Mouse (Mus musculus): ENCODE measurements around the gene Slc23a3. TPM values are rescaled to one million over a fixed set of nuclear protein-coding genes. Genes with fewer than 3 reads are reported as not detected.
A peak's percentile ranks its signal among the peaks of the same experiment; 100 is the strongest.

Slc23a3 gene
- polyA plus RNA-seq, 1 experiment from 2014 or later: 1.1 TPM

DNA sequence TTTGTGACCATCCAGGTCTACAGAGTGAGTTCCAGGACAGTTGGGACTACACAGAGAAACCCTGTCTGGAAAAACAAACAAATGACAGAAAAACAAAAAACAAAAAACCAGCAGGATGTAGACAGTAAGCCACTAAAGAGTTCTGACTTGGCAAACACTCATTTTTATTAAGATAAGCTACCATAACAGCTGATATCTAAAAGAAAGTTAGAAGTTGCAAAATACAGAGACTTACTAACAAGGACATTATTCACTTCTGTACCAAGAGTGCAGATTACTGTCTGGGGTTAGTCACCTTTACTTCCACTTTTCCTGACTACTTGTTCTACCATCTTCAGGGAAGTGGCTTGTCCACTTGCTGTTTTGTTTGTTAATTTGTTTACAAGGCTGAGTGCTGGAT, 25.3 kb upstream of the Slc23a3 start:
- no peak overlapping the region for H3K4me3 ChIP-seq
- H3K27me3 ChIP-seq (replicated peaks): no peaks in the 10 kb centered on the region
- no peak for ATAC-seq
- no peak overlapping the region for H3K4me2 ChIP-seq
- peaks cover 50% of the 10 kb centered on the region for H3K4me1 ChIP-seq
- H3K9me3 ChIP-seq (replicated peaks): no peaks in the 10 kb centered on the region
- H3K36me3 ChIP-seq: no peaks in the 10 kb centered on the region
- H3K9ac ChIP-seq: peak overlapping the region; percentile 50; the same call in 1 of the 2 replicates
- H3K27ac ChIP-seq: peak overlapping the region; percentile 93

- Histone ChIP-seq H3K4me1 (peaks cover 44% of the 10 kb centered on the region), H3K4me2 (no peak overlapping the region), H3K27me3 (replicated peaks) (no peaks in the 10 kb centered on the region), H3K9me3 (replicated peaks) (no peaks in the 10 kb centered on the region), H3K4me3 (no peak overlapping the region), H3K9ac (no peak overlapping the region), H3K27ac (no peak overlapping the region), H3K36me3 (no peaks in the 10 kb centered on the region)
- WGBS (ENCODE audit: insufficient replicate concordance): 30% methylated on average over 3 of the region's 3 CpGs
- no peak for ATAC-seq
Measured at GRCm38 (mm10) chr1:75155837-75156236, 22.1 kb upstream of the Slc23a3 start.

GRCm38 (mm10) chr1:75148727-75149126, 15.0 kb upstream of the Slc23a3 start:
- ATAC-seq: no peak
- H3K9me3 ChIP-seq (replicated peaks): no peaks in the 10 kb centered on the region
- peaks cover 43% of the 10 kb centered on the region for H3K4me1 ChIP-seq
- H3K27ac ChIP-seq: no peak overlapping the region
- H3K4me3 ChIP-seq: no peak overlapping the region
- no peak overlapping the region for H3K4me2 ChIP-seq
- 86% methylated on average over 4 of the region's 4 CpGs for WGBS (ENCODE audit: insufficient replicate concordance)
- H3K9ac ChIP-seq: no peak overlapping the region
- no peaks in the 10 kb centered on the region for H3K27me3 ChIP-seq (replicated peaks)
- H3K36me3 ChIP-seq: peaks cover 65% of the 10 kb centered on the region

DNA sequence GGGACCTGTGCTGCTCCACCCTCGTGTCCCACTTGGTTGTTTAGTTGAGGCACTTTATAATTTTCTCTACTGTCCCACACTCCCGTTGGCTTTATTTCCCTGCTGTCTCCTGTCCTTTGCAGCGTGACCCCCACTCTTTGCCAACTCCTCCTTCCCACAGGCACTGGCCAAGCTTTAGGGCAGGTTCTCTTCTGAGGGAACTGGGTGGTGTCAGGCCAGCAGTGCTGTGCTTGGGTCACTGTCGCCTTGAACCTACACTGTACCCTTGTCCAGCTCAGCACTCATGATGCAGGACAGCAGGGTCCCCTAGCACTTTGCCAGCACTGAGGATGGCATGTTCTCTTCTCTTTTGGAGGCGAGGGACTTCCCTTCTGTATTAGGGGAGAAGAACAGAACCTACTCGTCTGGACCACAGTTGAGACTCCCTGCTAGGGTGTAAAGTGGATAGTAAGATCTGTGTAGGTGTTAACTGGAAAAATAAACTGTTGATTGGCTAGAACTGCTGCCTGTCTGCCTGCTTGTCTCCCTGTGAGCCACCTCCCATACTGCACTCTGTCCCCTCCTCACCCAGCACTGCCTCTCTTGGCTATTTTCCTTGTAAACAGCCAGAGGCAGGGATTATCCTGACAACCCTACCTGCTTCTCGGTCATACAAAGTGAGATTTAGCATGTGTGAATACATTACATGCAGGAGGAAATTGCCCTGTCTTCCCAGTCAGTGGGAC, 13.9 kb upstream of the Slc23a3 start:
- no peak for ATAC-seq
- Histone ChIP-seq H3K4me1 (peaks cover 45% of the 10 kb centered on the region), H3K27ac (peak overlapping the region; percentile 99), H3K4me3 (no peak overlapping the region), H3K4me2 (0 out of 2 replicates have a peak overlapping the region, but pooled peaks have one; percentile 88), H3K9ac (peak overlapping the region; percentile 45; the same call in 1 of the 2 replicates), H3K27me3 (replicated peaks) (no peaks in the 10 kb centered on the region), H3K9me3 (replicated peaks) (no peaks in the 10 kb centered on the region), H3K36me3 (peaks cover 65% of the 10 kb centered on the region)
- 81% methylated on average over 7 of the region's 7 CpGs for WGBS (ENCODE audit: insufficient replicate concordance)

- Histone ChIP-seq H3K9me3 (replicated peaks) (no peaks in the 10 kb centered on the region), H3K4me1 (peaks cover 51% of the 10 kb centered on the region), H3K36me3 (peaks cover 65% of the 10 kb centered on the region), H3K4me3 (peak overlapping the region; percentile 81), H3K27me3 (replicated peaks) (no peaks in the 10 kb centered on the region), H3K9ac (peak overlapping the region; percentile 92; the same call in 1 of the 2 replicates), H3K4me2 (peak overlapping the region; percentile 88), H3K27ac (peak overlapping the region; percentile 99)
- WGBS (ENCODE audit: insufficient replicate concordance): 35% methylated on average over 3 of the region's 3 CpGs
- ATAC-seq: peak; percentile 23; the same call in 1 of the 2 replicates
Measured at GRCm38 (mm10) chr1:75145589-75145988, 11.9 kb upstream of the Slc23a3 start.

GRCm38 (mm10) chr1:75142301-75143261, 8.9 kb upstream of the Slc23a3 start, which contains the start of the genes Cnppd1 and Retreg2:
TSS of gene Cnppd1 (minus strand) at chr1:75142711.
TSS of gene Retreg2 (plus strand) at chr1:75142778.
- peak within 1 kb of the TSS; percentile 81 for H3K4me3 ChIP-seq
- H3K4me2 ChIP-seq: peak within 1 kb of the TSS; percentile 88
- H3K9me3 ChIP-seq (replicated peaks): no peaks in the 10 kb centered on the region
- H3K9ac ChIP-seq: peak within 1 kb of the TSS; percentile 92
- peaks cover 77% of the 10 kb centered on the region for H3K4me1 ChIP-seq
- ATAC-seq: peak; percentile 77
- peak within 1 kb of the TSS; percentile 99 for H3K27ac ChIP-seq
- WGBS (ENCODE audit: insufficient replicate concordance): 1% methylated on average over 68 of the region's 91 CpGs
- no peaks in the 10 kb centered on the region for H3K27me3 ChIP-seq (replicated peaks)
- H3K36me3 ChIP-seq: peaks cover 66% of the 10 kb centered on the region

GRCm38 (mm10) chr1:75141486-75142190, 7.9 kb upstream of the Slc23a3 start:
- H3K4me3 ChIP-seq: peak overlapping the region; percentile 81
- peak overlapping the region; percentile 99 for H3K27ac ChIP-seq
- peak overlapping the region; percentile 92 for H3K9ac ChIP-seq
- H3K36me3 ChIP-seq: peaks cover 66% of the 10 kb centered on the region
- peak overlapping the region; percentile 88 for H3K4me2 ChIP-seq
- ATAC-seq: peak; percentile 56
- under 1% methylated on average over 53 of the region's 53 CpGs for WGBS (ENCODE audit: insufficient replicate concordance)
- peaks cover 77% of the 10 kb centered on the region for H3K4me1 ChIP-seq
- no peaks in the 10 kb centered on the region for H3K27me3 ChIP-seq (replicated peaks)
- no peaks in the 10 kb centered on the region for H3K9me3 ChIP-seq (replicated peaks)

DNA sequence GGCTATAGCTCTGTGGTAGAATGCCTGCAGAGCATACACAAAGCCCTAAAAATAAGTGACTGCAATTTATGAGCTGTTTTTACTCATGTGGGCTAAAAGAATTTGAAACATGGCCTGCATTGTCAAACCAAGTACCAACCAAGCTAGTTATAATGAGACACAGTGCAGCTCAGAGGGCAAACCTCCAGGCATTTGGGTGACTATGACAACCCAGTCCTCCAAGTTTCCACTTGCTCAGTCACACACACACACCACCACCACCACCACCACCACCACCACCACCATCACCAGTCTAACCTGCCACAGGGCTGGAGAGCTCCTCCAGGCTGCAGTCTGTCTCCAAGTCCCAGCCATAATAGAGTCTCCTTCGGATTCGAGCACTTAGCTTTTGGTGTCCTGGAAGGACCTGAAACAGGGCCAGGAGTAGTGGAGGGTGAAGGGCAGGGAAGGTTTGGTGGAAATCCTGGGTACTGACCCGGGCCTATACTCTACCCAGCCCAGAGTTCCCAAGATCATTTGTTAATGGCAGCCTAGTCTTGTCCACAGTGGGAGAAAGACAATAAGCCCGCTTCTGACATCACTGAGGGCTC, 7.0 kb upstream of the Slc23a3 start:
- no peaks in the 10 kb centered on the region for H3K9me3 ChIP-seq (replicated peaks)
- no peak for ATAC-seq
- peak overlapping the region; percentile 92 for H3K9ac ChIP-seq
- H3K4me3 ChIP-seq: peak overlapping the region; percentile 81
- peaks cover 77% of the 10 kb centered on the region for H3K4me1 ChIP-seq
- H3K27ac ChIP-seq: peak overlapping the region; percentile 99
- 50% methylated on average over 4 of the region's 4 CpGs for WGBS (ENCODE audit: insufficient replicate concordance)
- H3K4me2 ChIP-seq: peak overlapping the region; percentile 88
- peaks cover 66% of the 10 kb centered on the region for H3K36me3 ChIP-seq
- no peaks in the 10 kb centered on the region for H3K27me3 ChIP-seq (replicated peaks)

DNA sequence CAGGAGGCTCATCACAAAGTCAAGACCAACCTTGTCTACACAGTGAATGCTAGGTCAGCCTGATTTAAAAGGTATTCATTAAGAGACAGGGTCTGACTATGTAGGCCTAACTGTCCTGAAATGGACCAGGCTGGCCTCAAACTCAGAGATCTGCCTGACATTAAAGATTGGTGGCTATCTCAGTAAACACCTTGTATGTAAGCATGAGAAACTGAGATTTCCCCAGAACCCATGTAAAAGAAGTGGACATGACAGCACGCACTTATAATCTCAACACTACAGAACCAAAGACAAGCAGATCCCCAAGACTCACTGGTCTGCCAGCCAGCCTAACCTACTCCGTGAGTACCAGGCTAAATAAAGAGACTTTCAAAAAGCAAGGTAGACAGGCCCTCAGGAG, 4.8 kb upstream of the Slc23a3 start:
- peaks cover 74% of the 10 kb centered on the region for H3K4me1 ChIP-seq
- H3K9ac ChIP-seq: peak overlapping the region; percentile 32; the same call in 1 of the 2 replicates
- peak overlapping the region; percentile 100 for H3K27ac ChIP-seq
- peak overlapping the region; percentile 88 for H3K4me2 ChIP-seq
- no peak for ATAC-seq
- peaks cover 56% of the 10 kb centered on the region for H3K36me3 ChIP-seq
- no peaks in the 10 kb centered on the region for H3K27me3 ChIP-seq (replicated peaks)
- WGBS (ENCODE audit: insufficient replicate concordance): 48% methylated on average over 2 of the region's 2 CpGs
- H3K4me3 ChIP-seq: peak overlapping the region; percentile 81
- no peaks in the 10 kb centered on the region for H3K9me3 ChIP-seq (replicated peaks)

DNA sequence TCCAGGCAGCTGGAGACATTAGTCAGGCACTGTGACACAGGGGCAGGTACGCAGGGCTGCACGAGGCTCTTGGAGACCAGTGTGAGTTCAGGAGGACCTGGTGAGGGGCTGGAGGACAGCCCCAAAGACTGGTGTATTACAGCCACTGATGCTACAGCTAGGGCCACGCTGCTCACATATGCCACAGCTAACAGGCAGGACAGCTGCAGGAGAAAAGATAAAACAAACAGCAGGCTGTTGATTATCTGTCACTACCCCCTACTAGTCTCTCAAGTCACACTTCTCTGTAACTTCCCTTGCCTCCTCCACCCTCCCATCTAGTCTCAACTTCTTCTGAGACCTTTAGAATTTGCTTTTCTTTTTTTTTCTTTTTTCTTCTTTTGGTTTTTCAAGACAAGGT, 3.0 kb upstream of the Slc23a3 start:
- peaks cover 88% of the 10 kb centered on the region for H3K4me1 ChIP-seq
- peak overlapping the region; percentile 100 for H3K27ac ChIP-seq
- ATAC-seq: peak; percentile 92

GRCm38 (mm10) chr1:75136293-75136692, 2.6 kb upstream of the Slc23a3 start:
- Histone ChIP-seq H3K27ac (peak overlapping the region; percentile 100), H3K4me2 (peak overlapping the region; percentile 88), H3K4me3 (peak overlapping the region; percentile 32), H3K4me1 (peaks cover 88% of the 10 kb centered on the region), H3K27me3 (replicated peaks) (peaks cover 9% of the 10 kb centered on the region; the same call in 1 of the 2 replicates), H3K9me3 (replicated peaks) (no peaks in the 10 kb centered on the region), H3K9ac (peak overlapping the region; percentile 77), H3K36me3 (peaks cover 56% of the 10 kb centered on the region)
- peak; percentile 71 for ATAC-seq
- WGBS (ENCODE audit: insufficient replicate concordance): 29% methylated on average over 6 of the region's 6 CpGs

More for the DNA sequence above, 3.0 kb upstream of the Slc23a3 start:
- Histone ChIP-seq H3K27me3 (replicated peaks) (peaks cover 9% of the 10 kb centered on the region; the same call in 1 of the 2 replicates), H3K36me3 (peaks cover 56% of the 10 kb centered on the region), H3K9me3 (replicated peaks) (no peaks in the 10 kb centered on the region), H3K4me2 (peak overlapping the region; percentile 88), H3K9ac (peak overlapping the region; percentile 77), H3K4me3 (peak overlapping the region; percentile 32)
- WGBS (ENCODE audit: insufficient replicate concordance): 16% methylated on average over 3 of the region's 3 CpGs
